Mouse (Mus musculus) neural tube, embryonic 14.5 days (tissue): ENCODE data around the gene Gm17324. TPM values are rescaled to one million over a fixed set of nuclear protein-coding genes. Genes with fewer than 3 reads are reported as not detected.
"Not testable (repeated sequence)": the region's sequence is repeated elsewhere in the genome, so short reads cannot be mapped to it uniquely, and the experiment has no call there.

Source experiments
- ATAC-seq: fragments of 200-750 bp; cut with Nextera tagmentation; 2 replicates; pipeline ENCODE4 v1.8.0; 2017; ENCODE audit warnings: low read depth, mild to moderate bottlenecking, moderate TSS enrichment, moderate library complexity
- H3K27ac ChIP-seq: fragments of 300-500 bp; sonication (generic); 2 replicates; pipeline ENCODE4 v1.5.1; 2014; ENCODE audit warnings: low read depth, mild to moderate bottlenecking, control low read depth, low read length, moderate library complexity, mixed read lengths
- H3K27me3 ChIP-seq: fragments of 300-500 bp; sonication (generic); 2 replicates; pipeline ENCODE4 v1.6.1; 2014; ENCODE audit warnings: low read length; ENCODE audit not compliant: control insufficient read depth, insufficient read depth
- H3K36me3 ChIP-seq: fragments of 300-500 bp; sonication (generic); 2 replicates; pipeline ENCODE4 v1.6.1; 2014; ENCODE audit warnings: low read length, mixed read lengths; ENCODE audit not compliant: control insufficient read depth, insufficient read depth
- H3K4me1 ChIP-seq: fragments of 300-500 bp; sonication (generic); 2 replicates; pipeline ENCODE4 v1.6.1; 2014; ENCODE audit warnings: low read length; ENCODE audit not compliant: control insufficient read depth, insufficient read depth
- H3K4me2 ChIP-seq: fragments of 300-500 bp; sonication (generic); 2 replicates; pipeline ENCODE4 v1.6.1; 2014; ENCODE audit warnings: mild to moderate bottlenecking, low read depth, low read length, control low read depth
- H3K4me3 ChIP-seq: fragments of 300-500 bp; sonication (generic); 2 replicates; pipeline ENCODE4 v1.5.1; 2014; ENCODE audit warnings: low read depth, low read length, control low read depth, mixed read lengths
- H3K9ac ChIP-seq: fragments of 300-500 bp; sonication (generic); replicated peaks from 2 replicates; pipeline ENCODE4 v1.6.1; 2014; ENCODE audit warnings: low read depth, mild to moderate bottlenecking, control low read depth, low read length, mixed read lengths
- H3K9me3 ChIP-seq: fragments of 300-500 bp; sonication (generic); 2 replicates; pipeline ENCODE4 v1.6.1; 2016; ENCODE audit warnings: low read length; ENCODE audit not compliant: control insufficient read depth
- WGBS: fragments of 180-500 bp; shearing (Covaris S2); extraction: QIAGEN DNeasy Blood & Tissue Kit; methylation state at CpG from one replicate; pipeline ENCODE4 v1.1.7; 2014; 5-methylcytosine and 5-hydroxymethylcytosine counted together
- polyA plus RNA-seq: library from polyadenylated mRNA; unstranded; fragments of >200 nt; fragmentation: Nextera tagmentation; extraction: Ambion mirVana; gene quantifications from 2 replicates; pipeline ENCODE4 v1.2.1, GENCODE M21; 2014

Gene Gm17324
- polyA plus RNA-seq, 1 experiment from 2014 or later: 2.4 TPM

DNA sequence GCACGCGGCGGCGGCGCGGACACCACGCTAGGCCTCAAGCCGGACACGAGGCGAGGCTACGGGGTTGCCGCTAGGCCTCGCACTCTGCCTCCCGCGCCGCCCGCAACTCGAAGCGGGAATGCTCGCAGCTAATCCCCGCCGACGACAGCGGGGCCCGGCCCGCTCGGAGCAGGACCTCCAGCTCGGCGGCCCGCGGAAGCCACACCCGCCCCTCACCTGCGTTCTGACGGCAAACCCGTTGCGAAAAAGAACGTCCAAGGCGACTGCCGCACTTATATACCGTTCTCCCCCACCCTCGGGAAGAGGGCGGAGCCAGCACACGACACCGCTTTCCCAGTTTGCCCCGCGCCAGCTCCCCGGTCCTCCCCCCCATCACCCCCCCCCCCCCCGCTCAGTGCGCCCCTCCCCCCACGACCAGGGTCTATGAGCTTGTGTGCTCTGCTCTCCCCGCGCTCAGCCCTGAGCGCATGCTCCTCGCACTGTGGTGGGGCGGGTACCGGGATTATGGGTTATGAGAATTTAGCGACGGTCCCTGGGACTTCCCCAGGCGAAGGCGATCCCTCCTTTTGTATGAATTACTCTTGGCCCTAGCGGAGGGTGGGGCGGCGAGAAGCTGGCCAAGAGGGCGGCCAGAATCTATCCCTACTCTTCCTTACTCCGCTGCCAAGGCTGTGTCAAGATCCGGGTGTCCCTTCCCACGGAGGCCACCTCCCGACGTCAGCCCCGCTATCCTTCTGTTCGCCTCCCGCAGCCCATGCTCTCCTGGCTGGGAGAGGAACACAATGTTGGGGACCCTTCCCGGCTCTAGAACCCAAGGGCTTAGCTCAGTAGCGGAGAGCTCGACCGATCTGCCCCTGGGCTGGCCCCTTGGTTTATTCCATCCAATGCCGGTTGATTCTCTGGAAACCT lies 33.1 kb upstream of the Gm17324 start:
- no peaks in the 10 kb centered on the region for H3K27me3 ChIP-seq

DNA sequence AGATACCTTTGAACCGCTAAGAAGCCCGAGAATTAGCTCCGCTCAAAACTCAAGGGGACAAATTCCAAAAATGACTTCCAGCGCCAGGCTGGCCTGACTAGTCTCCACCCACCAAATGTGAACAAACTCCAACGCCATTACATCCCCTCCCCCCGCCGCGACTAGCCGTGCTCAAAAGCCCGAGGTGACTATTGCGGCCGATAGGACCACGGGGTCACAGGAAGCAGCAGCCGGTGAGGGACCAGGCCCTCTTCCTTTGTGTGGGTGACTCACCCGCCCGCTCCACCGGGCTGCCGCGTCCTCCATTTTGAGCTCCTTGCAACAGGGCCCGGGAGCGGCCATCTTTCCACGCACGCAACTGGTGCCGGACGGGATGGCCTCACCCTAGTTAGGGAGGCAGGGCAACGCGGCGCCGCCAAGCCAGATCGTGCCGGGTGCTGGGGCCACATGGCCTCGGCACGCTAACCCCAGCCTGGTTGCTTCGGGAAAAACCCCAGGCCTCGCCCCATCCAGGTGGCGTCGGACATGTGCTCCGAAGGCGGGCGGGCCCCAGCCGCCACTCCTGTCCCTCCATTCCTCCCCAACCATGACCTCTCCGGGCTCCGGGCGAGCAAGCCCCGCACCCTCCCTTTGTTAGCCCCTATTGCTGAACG lies 32.2 kb upstream of the Gm17324 start:
- H3K27ac ChIP-seq: peak overlapping the region; percentile 95
- WGBS: under 1% methylated on average over 45 of the region's 46 CpGs
- peak overlapping the region; percentile 91 for H3K9ac ChIP-seq
- H3K27me3 ChIP-seq: no peaks in the 10 kb centered on the region
- ATAC-seq: peak; percentile 39
- H3K9me3 ChIP-seq: no peaks in the 10 kb centered on the region
- H3K4me2 ChIP-seq: peak overlapping the region; percentile 53
- H3K4me3 ChIP-seq: peak overlapping the region; percentile 51
- H3K36me3 ChIP-seq: peaks cover 25% of the 10 kb centered on the region
- peaks cover 13% of the 10 kb centered on the region for H3K4me1 ChIP-seq

More for the DNA sequence above, 33.1 kb upstream of the Gm17324 start:
- ATAC-seq: peak; percentile 99
- H3K9me3 ChIP-seq: no peaks in the 10 kb centered on the region
- peak overlapping the region; percentile 51 for H3K4me3 ChIP-seq
- H3K4me1 ChIP-seq: peaks cover 13% of the 10 kb centered on the region
- peak overlapping the region; percentile 99 for H3K27ac ChIP-seq
- under 1% methylated on average over 73 of the region's 77 CpGs for WGBS
- H3K9ac ChIP-seq: peak overlapping the region; percentile 92
- peak overlapping the region; percentile 53 for H3K4me2 ChIP-seq
- peaks cover 19% of the 10 kb centered on the region for H3K36me3 ChIP-seq

DNA sequence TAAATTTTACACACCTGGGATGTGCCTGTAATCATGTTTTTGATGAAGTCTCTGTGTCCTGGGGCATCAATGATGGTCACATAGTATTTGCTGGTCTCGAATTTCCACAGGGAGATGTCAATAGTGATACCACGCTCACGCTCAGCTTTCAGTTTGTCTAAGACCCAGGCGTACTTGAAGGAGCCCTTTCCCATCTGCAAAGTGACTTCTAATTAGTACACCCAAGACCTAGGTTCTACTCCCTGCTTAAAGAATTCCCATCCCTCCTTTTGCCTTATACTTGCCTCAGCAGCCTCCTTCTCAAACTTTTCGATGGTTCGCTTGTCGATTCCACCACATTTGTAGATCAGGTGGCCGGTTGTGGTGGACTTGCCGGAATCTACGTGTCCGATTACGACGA lies 31.6 kb upstream of the Gm17324 start:
- 0% methylated on average over 13 of the region's 13 CpGs for WGBS
- peaks cover 13% of the 10 kb centered on the region for H3K4me1 ChIP-seq
- ATAC-seq: not testable (repeated sequence)

DNA sequence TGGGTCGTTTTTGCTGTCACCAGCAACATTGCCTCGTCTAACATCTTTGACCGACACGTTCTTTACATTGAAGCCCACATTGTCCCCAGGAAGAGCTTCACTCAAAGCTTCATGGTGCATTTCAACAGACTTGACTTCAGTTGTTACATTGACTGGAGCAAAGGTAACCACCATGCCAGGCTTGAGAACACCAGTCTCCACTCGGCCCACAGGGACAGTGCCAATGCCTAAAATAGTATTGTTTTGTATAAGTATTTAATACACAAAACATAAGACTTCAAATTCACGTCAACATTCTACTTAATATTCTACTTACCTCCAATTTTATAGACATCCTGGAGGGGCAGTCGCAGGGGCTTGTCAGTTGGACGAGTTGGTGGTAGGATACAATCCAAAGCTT lies 30.7 kb upstream of the Gm17324 start:
- Histone ChIP-seq H3K36me3 (peaks cover 25% of the 10 kb centered on the region), H3K4me1 (peaks cover 13% of the 10 kb centered on the region), H3K4me3 (peak overlapping the region; percentile 51), H3K9ac (0 out of 2 replicates have a peak overlapping the region, but pooled peaks have one; percentile 7), H3K4me2 (peak overlapping the region; percentile 53)
- H3K27me3 ChIP-seq, H3K27ac ChIP-seq, H3K9me3 ChIP-seq, ATAC-seq: not testable (repeated sequence)
- WGBS: 22% methylated on average over 8 of the region's 8 CpGs

More for the DNA sequence above, 31.6 kb upstream of the Gm17324 start:
- H3K4me3 ChIP-seq: peak overlapping the region; percentile 51
- peak overlapping the region; percentile 91 for H3K9ac ChIP-seq
- peaks cover 25% of the 10 kb centered on the region for H3K36me3 ChIP-seq
- H3K9me3 ChIP-seq, H3K27ac ChIP-seq, H3K27me3 ChIP-seq: not testable (repeated sequence)
- peak overlapping the region; percentile 53 for H3K4me2 ChIP-seq

DNA sequence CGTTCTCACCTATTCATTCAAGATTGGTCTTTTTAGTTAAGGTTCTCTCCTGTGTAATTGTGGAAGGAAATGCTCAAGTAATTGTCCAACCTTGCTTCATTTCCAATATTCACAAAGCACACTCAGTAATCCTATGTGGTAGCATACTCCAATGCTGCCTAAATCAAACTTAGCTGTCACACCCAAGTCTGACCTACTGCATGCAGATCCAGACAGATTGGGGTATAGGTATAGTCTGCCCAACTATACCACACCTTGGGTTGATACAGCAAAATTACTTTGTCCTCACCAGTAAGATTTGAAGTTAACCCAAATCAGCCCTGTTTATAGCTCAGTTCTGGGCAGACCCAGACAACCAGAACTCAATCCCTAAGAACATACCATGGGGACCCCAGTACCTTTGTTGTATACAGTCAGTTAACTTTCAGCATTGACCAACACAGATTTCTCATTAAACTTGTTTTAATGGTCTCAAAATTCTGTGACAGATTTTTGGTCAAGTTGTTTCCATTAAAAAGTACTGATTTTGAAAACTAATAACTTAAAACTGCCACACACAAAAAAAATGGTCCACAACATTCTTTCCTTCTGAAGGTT lies 29.5 kb upstream of the Gm17324 start:
- 50% methylated on average over 1 of the region's 1 CpGs for WGBS
- not testable (repeated sequence) for H3K27ac ChIP-seq, H3K9me3 ChIP-seq, ATAC-seq, H3K27me3 ChIP-seq, H3K9ac ChIP-seq, H3K4me3 ChIP-seq
- Histone ChIP-seq H3K4me1 (peaks cover 13% of the 10 kb centered on the region), H3K36me3 (peaks cover 25% of the 10 kb centered on the region), H3K4me2 (peak overlapping the region; percentile 9; the same call in 1 of the 2 replicates)

DNA sequence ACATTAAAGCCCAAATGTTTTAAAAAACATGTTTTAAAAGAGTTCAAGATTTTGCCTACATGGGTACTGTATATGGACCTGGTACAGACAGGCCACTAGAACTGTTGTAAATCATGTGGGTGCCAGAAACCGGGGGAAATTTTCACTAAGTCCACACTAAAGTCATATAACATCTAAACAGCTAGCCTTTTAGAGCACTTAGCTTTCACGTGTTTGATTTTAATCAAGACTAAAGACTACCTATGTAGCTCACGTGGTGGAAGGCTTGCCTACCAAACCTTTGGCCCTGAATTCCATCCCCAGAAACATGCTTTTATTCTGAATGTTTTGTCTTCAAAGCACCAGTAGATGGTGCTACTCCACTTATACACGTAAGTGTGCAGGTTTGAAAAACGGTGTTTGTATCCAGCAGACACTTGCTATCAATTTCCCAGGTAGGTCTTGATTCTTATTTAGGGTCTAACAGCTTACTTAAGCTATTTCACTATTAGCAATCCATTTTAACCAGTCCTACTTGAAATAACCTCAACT lies 28.5 kb upstream of the Gm17324 start:
- ATAC-seq: no peak
- no peaks in the 10 kb centered on the region for H3K9me3 ChIP-seq
- WGBS: 2% methylated on average over 5 of the region's 5 CpGs
- H3K4me1 ChIP-seq: peaks cover 6% of the 10 kb centered on the region; the same call in 1 of the 2 replicates
- peak overlapping the region; percentile 9; the same call in 1 of the 2 replicates for H3K4me2 ChIP-seq
- H3K27me3 ChIP-seq: no peaks in the 10 kb centered on the region
- H3K4me3 ChIP-seq: no peak overlapping the region
- H3K36me3 ChIP-seq: peaks cover 25% of the 10 kb centered on the region
- no peak overlapping the region for H3K9ac ChIP-seq
- no peak overlapping the region for H3K27ac ChIP-seq

DNA sequence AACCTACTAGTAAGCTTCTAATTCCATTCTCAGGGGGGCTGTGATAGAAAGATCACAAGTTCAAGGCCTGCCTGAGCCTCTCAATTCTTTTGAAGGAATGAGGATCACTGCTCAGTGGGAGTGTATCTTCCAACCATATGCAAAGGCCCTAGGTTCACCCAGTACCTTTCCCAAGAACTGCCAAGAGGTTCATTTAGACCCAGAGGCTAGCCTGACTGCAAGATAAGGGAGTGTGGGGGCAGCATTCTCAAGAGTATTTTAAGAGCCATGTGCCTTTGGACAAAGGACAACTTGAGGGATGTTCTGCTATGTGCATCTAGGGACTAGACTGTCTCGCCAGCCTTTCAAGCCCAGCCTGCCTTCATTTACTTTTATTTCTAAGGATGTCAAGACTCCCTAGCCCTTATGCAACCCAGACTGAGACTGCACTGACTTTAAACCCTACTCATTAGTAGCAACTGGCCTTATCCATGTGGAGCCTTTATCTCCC lies 28.0 kb upstream of the Gm17324 start:
- Histone ChIP-seq H3K4me2 (no peak overlapping the region), H3K9me3 (no peaks in the 10 kb centered on the region), H3K27me3 (no peaks in the 10 kb centered on the region), H3K9ac (no peak overlapping the region), H3K36me3 (peaks cover 25% of the 10 kb centered on the region), H3K4me3 (no peak overlapping the region), H3K27ac (no peak overlapping the region), H3K4me1 (peaks cover 6% of the 10 kb centered on the region; the same call in 1 of the 2 replicates)
- WGBS: 11% methylated on average over 1 of the region's 1 CpGs
- no peak for ATAC-seq

DNA sequence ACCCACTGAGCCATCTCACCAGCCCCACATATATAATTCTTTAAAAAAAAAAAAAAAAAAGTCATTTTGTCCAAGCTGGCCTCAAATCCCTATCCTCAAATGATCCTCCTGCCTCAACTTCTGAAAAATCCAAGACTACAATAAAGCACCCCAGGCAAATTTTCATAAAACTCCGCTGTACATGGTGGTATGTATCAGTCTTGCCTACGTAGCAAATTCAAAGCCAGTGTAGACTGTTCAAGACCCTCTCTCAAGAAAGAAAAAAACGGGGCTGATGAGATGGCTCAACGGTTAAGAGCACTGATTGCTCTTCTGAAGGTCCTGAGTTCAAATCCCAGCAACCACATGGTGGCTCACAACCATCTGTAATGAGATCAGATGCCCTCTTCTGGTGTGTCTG lies 27.3 kb upstream of the Gm17324 start:
- no peak overlapping the region for H3K27ac ChIP-seq
- 83% methylated on average over 4 of the region's 4 CpGs for WGBS
- H3K27me3 ChIP-seq: no peaks in the 10 kb centered on the region
- H3K9me3 ChIP-seq: no peaks in the 10 kb centered on the region
- ATAC-seq: no peak
- H3K9ac ChIP-seq: no peak overlapping the region
- H3K4me2 ChIP-seq: no peak overlapping the region
- H3K4me3 ChIP-seq: no peak overlapping the region
- peaks cover 25% of the 10 kb centered on the region for H3K36me3 ChIP-seq
- H3K4me1 ChIP-seq: peaks cover 6% of the 10 kb centered on the region; the same call in 1 of the 2 replicates
